Mouse (Mus musculus): ENCODE results near the gene Fbxl19. TPM values are rescaled to one million over a fixed set of nuclear protein-coding genes. Genes with fewer than 3 reads are reported as not detected.
"Not testable (repeated sequence)": the region's sequence is repeated elsewhere in the genome, so short reads cannot be mapped to it uniquely, and the experiment has no call there.

Gene Fbxl19
- polyA plus RNA-seq, 1 experiment from 2014 or later: 5.1 TPM

DNA sequence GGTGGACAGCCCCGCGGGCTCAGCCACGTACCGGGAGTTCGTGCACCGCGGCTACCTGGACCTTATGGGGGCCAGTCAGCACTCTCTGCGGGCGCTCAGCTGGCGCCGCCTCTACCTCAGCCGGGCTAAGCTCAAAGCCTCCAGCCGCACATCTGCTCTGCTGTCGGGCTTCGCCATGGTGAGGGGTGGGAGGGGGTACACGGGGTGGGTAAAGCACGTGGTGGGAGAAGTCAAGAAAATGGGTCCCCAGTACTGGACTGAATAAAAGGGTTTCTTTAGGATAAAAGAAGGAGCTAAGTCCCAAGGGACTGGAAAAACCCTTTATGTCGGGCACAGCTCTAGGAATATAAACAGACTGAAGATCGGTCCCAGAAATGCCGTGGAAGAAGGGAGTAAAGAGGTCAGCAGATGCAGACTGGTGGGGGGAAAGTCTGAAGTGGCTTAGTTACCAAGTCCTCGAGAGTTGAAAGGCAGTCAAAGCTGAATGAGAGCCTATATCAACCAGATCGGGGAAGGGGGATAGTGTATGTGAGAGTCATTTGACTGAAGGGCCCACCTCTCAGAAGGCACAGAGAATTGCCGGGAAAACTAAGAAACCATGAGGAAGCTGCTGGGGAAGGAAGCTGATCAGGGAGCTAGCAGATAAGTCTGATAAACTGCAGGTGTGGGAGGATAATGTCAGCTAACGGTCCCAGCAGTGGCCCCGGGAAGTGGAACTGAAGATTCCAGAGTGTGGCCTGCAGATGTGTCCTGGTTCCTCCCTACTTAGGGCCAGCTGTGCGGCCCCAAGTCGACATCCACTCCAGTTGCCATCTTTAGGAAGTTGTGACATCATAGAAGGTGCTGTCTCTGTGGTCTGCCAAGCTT lies 25.9 kb downstream of the Fbxl19 start:
- peak; percentile 17; the same call in 1 of the 2 replicates for ATAC-seq (ENCODE audit: borderline replicate concordance, extremely low read depth, low FRiP score, low TSS enrichment)
- H3K4me1 ChIP-seq: peaks cover 19% of the 10 kb centered on the region
- H3K27ac ChIP-seq: peak overlapping the region; percentile 97
- peak overlapping the region; percentile 92 for H3K4me2 ChIP-seq
- no peaks in the 10 kb centered on the region for H3K27me3 ChIP-seq
- peak overlapping the region; percentile 74 for H3K4me3 ChIP-seq
- peak overlapping the region; percentile 94 for H3K9ac ChIP-seq
- no peaks in the 10 kb centered on the region for H3K9me3 ChIP-seq
- 2% methylated on average over 27 of the region's 27 CpGs for WGBS
- peaks cover 26% of the 10 kb centered on the region for H3K36me3 ChIP-seq

GRCm38 (mm10) chr7:127771262-127771661 lies 26.9 kb downstream of the Fbxl19 start:
- peak overlapping the region; percentile 74 for H3K4me3 ChIP-seq
- peak overlapping the region; percentile 92 for H3K4me2 ChIP-seq
- no peaks in the 10 kb centered on the region for H3K27me3 ChIP-seq
- H3K4me1 ChIP-seq: peaks cover 24% of the 10 kb centered on the region
- 58% methylated on average over 5 of the region's 5 CpGs for WGBS
- 0 out of 2 replicates have a peak overlapping the region, but pooled peaks have one; percentile 94 for H3K9ac ChIP-seq
- H3K9me3 ChIP-seq: no peaks in the 10 kb centered on the region
- H3K36me3 ChIP-seq: peaks cover 16% of the 10 kb centered on the region
- no peak overlapping the region for H3K27ac ChIP-seq
- ATAC-seq (ENCODE audit: borderline replicate concordance, extremely low read depth, low FRiP score, low TSS enrichment): no peak

DNA sequence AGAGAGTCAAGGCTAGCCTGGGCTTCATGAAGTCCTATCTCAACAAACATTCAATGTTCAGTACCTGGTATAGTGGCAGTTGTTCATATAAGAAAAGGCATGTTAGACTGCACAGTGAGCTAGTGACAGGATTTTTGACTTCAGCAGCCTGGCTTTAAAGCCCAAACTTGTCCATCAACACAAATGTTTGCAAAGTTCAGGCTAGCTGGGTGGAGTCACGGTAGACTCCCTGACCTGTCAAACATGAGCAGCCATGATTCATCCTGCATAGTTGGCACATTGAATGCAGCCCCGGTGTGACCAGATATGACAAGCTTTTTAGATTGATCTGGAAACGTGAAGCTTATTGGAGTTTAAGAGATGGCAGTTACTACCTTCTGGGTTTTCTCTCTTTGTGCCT lies 27.7 kb downstream of the Fbxl19 start:
- Histone ChIP-seq H3K36me3 (peaks cover 10% of the 10 kb centered on the region), H3K4me2 (no peak overlapping the region), H3K27me3 (no peaks in the 10 kb centered on the region), H3K9ac (no peak overlapping the region), H3K9me3 (no peaks in the 10 kb centered on the region), H3K27ac (no peak overlapping the region), H3K4me1 (peaks cover 24% of the 10 kb centered on the region), H3K4me3 (no peak overlapping the region)
- no peak for ATAC-seq (ENCODE audit: borderline replicate concordance, extremely low read depth, low FRiP score, low TSS enrichment)
- WGBS: 58% methylated on average over 3 of the region's 3 CpGs

GRCm38 (mm10) chr7:127772557-127772956 lies 28.2 kb downstream of the Fbxl19 start:
- WGBS: 90% methylated on average over 1 of the region's 1 CpGs
- no peak overlapping the region for H3K4me2 ChIP-seq
- peaks cover 24% of the 10 kb centered on the region for H3K4me1 ChIP-seq
- no peak overlapping the region for H3K4me3 ChIP-seq
- no peak for ATAC-seq (ENCODE audit: borderline replicate concordance, extremely low read depth, low FRiP score, low TSS enrichment)
- no peaks in the 10 kb centered on the region for H3K9me3 ChIP-seq
- H3K27me3 ChIP-seq: no peaks in the 10 kb centered on the region
- no peak overlapping the region for H3K9ac ChIP-seq
- no peak overlapping the region for H3K27ac ChIP-seq
- H3K36me3 ChIP-seq: peaks cover 6% of the 10 kb centered on the region; the same call in 1 of the 2 replicates

GRCm38 (mm10) chr7:127773664-127774384 lies 29.5 kb downstream of the Fbxl19 start:
- Histone ChIP-seq H3K4me1 (peaks cover 27% of the 10 kb centered on the region), H3K36me3 (0 out of 2 replicates have a peak, but pooled peaks cover 2% of the 10 kb centered on the region), H3K27me3 (no peaks in the 10 kb centered on the region), H3K4me3 (no peak overlapping the region), H3K27ac (no peak overlapping the region), H3K4me2 (no peak overlapping the region), H3K9ac (no peak overlapping the region), H3K9me3 (no peaks in the 10 kb centered on the region)
- ATAC-seq (ENCODE audit: borderline replicate concordance, extremely low read depth, low FRiP score, low TSS enrichment): no peak
- 40% methylated on average over 9 of the region's 9 CpGs for WGBS

GRCm38 (mm10) chr7:127775837-127776236 lies 31.5 kb downstream of the Fbxl19 start:
- Histone ChIP-seq H3K36me3 (peaks cover 18% of the 10 kb centered on the region), H3K27ac (peak overlapping the region; percentile 99; the same call in 1 of the 2 replicates), H3K4me3 (peak overlapping the region; percentile 93), H3K4me1 (peaks cover 21% of the 10 kb centered on the region), H3K4me2 (peak overlapping the region; percentile 74), H3K9ac (peak overlapping the region; percentile 90)
- not testable (repeated sequence) for ATAC-seq (ENCODE audit: borderline replicate concordance, extremely low read depth, low FRiP score, low TSS enrichment); H3K27me3 ChIP-seq; H3K9me3 ChIP-seq
- WGBS: 68% methylated on average over 7 of the region's 7 CpGs

DNA sequence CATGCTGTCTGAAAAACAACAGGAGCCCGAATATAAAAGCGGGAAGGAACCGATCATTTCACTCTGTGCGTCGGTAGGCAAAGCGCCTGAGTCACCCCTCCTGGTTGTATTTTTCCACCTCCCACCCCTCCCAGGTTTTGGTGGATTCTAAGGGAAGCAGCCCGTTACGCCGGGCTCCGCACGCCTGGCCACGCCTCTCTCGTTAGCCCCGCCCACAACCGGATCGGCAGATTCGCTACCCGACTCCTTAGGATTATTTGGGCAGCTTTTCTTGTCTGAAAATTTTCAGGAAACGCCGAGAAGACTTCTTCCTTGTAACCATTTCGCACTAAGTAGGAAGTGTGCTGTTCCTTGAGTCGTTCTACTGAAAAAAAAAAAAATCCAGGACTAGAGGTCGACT lies 32.1 kb downstream of the Fbxl19 start, which contains the start of gene Setd1a:
TSS of gene Setd1a (plus strand) at position 245 of the 400 bp plus-strand sequence.
- peak within 1 kb of the TSS; percentile 93 for H3K4me3 ChIP-seq
- peaks cover 24% of the 10 kb centered on the region for H3K36me3 ChIP-seq
- H3K9me3 ChIP-seq: no peaks in the 10 kb centered on the region
- H3K27me3 ChIP-seq: no peaks in the 10 kb centered on the region
- H3K9ac ChIP-seq: peak within 1 kb of the TSS; percentile 90
- peak within 1 kb of the TSS; percentile 99 for H3K27ac ChIP-seq
- peaks cover 15% of the 10 kb centered on the region for H3K4me1 ChIP-seq
- H3K4me2 ChIP-seq: peak within 1 kb of the TSS; percentile 74
- WGBS: 0% methylated on average over 23 of the region's 23 CpGs
- ATAC-seq (ENCODE audit: borderline replicate concordance, extremely low read depth, low FRiP score, low TSS enrichment): peak; percentile 54

DNA sequence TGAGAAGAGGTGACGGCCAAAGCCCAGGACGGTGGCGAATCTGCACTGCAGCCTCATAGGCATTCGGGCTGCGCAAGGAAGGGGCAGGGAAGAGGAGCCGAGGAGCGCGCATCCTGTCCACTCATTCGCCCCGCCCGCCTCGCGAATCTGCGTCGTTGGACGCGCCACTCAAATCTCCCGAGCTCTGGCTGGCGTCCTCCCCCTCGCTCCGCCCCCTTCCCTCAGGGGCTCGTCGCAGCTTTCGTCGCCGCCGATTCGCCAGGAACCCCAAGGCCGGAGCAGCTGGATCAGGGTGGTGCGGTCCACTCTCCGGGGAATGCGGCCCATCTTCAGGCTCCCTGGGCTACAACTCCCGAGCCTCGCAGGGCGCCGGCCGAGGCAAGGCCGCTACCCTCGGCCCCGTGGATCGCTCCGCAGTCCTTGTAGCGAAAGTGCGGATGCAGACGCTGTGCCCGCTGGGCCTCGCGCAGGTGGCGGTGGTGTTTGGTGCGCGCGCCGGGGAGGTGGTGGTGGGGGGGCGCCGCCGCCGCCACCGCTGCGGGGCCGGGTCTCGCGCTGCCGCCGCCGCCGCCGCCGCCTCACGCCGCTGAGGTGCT lies 32.6 kb downstream of the Fbxl19 start:
- Histone ChIP-seq H3K4me2 (peak overlapping the region; percentile 74), H3K27ac (peak overlapping the region; percentile 99), H3K27me3 (no peaks in the 10 kb centered on the region), H3K4me3 (peak overlapping the region; percentile 93), H3K36me3 (peaks cover 29% of the 10 kb centered on the region), H3K4me1 (peaks cover 14% of the 10 kb centered on the region), H3K9ac (peak overlapping the region; percentile 90), H3K9me3 (no peaks in the 10 kb centered on the region)
- peak; percentile 92 for ATAC-seq (ENCODE audit: borderline replicate concordance, extremely low read depth, low FRiP score, low TSS enrichment)
- under 1% methylated on average over 70 of the region's 70 CpGs for WGBS

DNA sequence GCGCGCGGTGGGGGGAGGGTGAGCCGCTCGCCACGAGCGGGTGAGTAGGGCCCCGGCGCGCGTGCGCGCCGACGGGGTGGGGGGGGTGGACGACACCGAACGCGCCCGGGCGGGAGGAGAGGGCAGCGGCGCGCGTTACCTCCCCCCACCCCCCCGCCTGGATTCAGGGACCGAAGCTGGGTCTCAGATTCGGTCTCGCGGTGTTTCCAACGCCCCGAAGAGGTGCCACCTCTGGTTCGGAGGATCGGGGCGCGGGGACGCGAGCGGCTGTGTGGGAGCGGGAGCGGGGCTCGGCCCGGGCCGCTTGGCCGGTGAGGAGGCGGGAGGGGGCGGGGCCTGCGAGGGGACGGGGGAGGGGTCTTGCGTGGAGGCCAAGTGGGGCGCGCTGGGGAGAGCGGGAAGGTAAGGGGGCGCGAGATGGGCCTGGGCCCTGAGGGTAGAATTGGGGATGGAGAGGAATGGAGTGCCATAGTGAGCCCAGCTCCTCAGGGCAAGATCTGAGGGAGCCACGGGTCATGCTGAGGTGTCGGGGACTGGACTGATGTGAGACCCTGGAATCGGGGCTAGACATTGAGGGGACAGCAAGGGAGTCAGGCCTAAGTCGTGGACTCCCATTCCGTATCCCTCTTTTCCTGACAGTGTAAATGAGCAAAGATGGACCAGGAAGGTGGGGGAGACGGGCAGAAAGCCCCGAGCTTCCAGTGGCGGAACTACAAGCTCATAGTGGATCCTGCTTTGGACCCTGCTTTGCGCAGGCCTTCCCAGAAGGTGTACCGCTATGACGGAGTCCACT lies 33.3 kb downstream of the Fbxl19 start:
- peak; percentile 61 for ATAC-seq (ENCODE audit: borderline replicate concordance, extremely low read depth, low FRiP score, low TSS enrichment)
- WGBS: 1% methylated on average over 52 of the region's 66 CpGs

GRCm38 (mm10) chr7:127778350-127778749 lies 34.0 kb downstream of the Fbxl19 start:
- Histone ChIP-seq H3K4me2 (peak overlapping the region; percentile 74), H3K27me3 (no peaks in the 10 kb centered on the region), H3K4me1 (peaks cover 14% of the 10 kb centered on the region), H3K9ac (peak overlapping the region; percentile 90), H3K36me3 (peaks cover 40% of the 10 kb centered on the region), H3K4me3 (peak overlapping the region; percentile 93), H3K9me3 (no peaks in the 10 kb centered on the region), H3K27ac (peak overlapping the region; percentile 15; the same call in 1 of the 2 replicates)
- WGBS: 71% methylated on average over 4 of the region's 4 CpGs
- no peak for ATAC-seq (ENCODE audit: borderline replicate concordance, extremely low read depth, low FRiP score, low TSS enrichment)

More for the DNA sequence above, 33.3 kb downstream of the Fbxl19 start:
- Histone ChIP-seq H3K4me2 (peak overlapping the region; percentile 74), H3K36me3 (peaks cover 36% of the 10 kb centered on the region), H3K9me3 (no peaks in the 10 kb centered on the region), H3K27ac (peak overlapping the region; percentile 99), H3K4me1 (peaks cover 14% of the 10 kb centered on the region), H3K9ac (peak overlapping the region; percentile 90), H3K4me3 (peak overlapping the region; percentile 93), H3K27me3 (no peaks in the 10 kb centered on the region)

DNA sequence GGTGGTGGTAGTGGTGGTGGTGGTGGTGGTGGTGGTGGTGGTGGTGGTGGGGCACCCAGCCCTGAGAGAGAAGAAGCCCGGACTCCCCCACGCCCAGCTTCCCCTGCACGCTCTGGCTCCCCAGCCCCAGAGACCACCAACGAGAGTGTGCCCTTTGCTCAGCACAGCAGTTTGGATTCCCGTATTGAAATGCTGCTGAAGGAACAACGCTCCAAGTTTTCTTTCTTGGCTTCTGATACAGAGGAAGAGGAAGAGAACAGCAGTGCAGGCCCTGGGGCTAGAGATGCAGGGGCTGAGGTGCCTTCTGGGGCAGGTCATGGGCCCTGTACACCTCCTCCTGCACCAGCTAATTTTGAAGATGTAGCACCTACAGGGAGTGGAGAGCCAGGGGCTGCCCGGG lies 41.0 kb downstream of the Fbxl19 start, which contains the start of gene Gm49388:
TSS of gene Gm49388 (plus strand) at position 301 of the 400 bp plus-strand sequence.
- H3K9me3 ChIP-seq: no peaks in the 10 kb centered on the region
- no peak within 1 kb of the TSS for H3K4me2 ChIP-seq
- no peak within 1 kb of the TSS for H3K27ac ChIP-seq
- no peaks in the 10 kb centered on the region for H3K27me3 ChIP-seq
- no peak for ATAC-seq (ENCODE audit: borderline replicate concordance, extremely low read depth, low FRiP score, low TSS enrichment)
- WGBS: 92% methylated on average over 7 of the region's 7 CpGs
- H3K36me3 ChIP-seq: peaks cover 93% of the 10 kb centered on the region
- H3K4me3 ChIP-seq: no peak within 1 kb of the TSS
- no peak within 1 kb of the TSS for H3K9ac ChIP-seq
- H3K4me1 ChIP-seq: no peaks in the 10 kb centered on the region
